Mouse (Mus musculus): ENCODE measurements around the gene Stx8.

Gene Stx8

DNA sequence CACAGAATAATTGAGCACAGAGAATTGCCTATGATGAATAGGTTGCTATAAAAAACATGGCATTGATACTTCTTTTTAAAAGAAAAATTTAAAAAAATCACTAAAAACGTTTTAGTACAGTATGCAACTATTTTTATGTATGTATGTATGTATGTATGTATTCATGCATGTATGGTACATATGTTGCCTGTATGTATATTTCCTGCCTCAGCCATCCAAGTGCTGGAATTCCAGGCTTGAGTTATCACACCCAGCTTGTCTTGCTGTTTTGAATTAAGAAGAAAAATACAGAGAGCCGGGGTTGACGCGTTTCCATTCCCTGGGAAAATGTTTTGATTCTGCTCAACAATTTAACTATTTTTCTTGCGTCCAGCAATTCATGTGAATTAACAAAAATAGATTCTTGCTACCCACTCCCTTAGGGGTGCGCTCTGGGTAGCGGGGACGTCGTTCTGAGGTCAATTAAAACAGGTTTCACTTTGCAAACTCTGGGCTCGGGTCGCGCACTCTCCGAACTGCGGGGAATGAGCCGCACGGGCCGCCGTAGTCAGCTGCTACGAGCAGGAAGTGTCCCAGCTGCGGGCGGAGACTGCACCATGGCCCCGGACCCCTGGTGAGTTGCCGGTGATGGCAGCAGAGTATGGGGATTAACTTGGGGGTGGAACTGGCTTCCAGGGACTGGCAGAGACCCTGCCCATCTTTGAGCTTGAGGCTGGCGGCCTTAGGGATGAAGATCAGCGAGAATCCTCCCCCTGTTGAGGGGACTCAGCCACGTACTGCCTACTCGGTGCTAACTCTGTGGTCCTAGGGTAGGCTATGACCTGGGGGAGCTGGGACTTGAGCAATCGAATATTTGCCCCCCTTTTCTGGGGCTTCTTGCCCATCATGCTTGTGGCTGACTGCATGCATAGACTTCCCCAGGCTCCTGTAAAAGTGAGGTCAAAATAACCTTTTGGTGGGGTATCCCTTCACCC, at the start of gene Stx8:
Gene Stx8 (plus strand): TSS at position 289 of the 974 bp plus-strand sequence.
- peak; percentile 93 to 99 for DNase-seq (ENCODE audit: low spot score in 2 of 2)

DNA sequence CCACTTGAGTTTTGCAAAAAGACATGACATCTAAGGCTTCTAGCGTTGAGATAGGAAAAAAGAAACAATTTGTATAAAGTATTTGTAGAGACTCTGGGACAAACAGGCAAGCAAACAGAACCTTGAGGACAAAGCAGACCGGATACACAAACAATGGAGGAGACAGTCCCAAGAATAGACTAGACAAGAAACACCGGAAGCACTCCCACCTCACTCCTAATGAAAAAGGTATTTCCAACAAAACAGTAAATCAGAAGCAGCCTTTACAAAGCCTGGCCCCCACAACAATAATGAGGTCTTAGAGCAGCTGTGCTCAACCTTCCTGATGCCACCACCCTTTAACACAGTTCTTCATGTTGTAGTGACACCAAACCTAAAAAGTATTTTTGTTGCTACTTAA, 48.9 kb upstream of the Stx8 start:
- no peak for DNase-seq (ENCODE audit: low spot score in 2 of 2)

DNA sequence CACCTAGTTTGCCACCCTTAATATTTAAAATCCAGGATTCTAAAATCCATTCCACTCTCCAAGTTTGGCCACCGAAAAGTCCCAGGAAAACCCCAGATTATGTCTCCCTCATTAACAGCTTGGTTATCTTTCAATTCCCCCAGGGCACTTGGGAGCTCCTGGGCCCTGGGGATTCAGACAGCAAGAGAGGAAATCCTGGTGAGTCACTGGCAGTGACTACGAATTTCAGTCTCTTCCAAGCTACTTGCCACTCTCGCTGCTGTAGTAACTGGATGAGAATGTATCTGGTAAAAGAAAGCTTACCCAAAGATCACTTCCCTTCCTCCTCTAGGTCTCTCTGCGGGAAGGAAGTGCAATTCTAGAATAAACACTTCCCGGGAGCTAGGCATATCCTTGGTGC, 46.4 kb upstream of the Stx8 start:
- DNase-seq (ENCODE audit: low spot score in 2 of 2), result no peak

DNA sequence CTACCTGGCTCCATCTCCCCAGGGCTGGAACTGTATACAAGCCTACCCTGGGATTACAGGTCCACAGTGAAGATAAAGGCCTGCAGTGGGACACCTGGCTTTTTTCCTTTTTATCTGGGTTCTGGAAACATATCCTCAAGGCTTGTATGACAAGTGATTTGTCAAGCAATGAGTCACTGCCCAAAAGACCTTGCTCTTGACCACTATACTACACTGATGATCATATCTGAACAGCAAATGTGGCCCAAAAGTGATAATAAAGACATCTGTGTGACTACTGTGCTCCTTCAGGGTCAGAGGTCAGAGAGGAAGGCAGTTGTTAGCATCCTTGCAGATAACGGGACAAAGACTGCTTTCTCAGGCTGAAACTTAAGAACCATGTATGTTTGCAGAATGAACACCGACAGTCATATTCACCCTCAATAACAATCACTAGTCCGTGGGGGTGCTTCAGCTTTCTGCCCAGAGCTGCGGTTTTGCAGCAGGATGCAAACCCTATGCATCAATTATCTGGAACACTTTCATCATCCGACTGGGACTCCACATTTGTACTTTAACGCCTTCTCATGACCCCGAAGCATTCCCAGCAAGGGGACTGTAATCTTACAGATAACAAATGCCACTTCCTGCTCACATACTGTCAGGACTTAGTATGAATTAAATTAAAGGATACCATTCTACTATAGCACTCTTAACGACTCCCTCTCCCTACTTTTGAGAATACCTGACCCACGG, 45.6 kb upstream of the Stx8 start:
- no peak for DNase-seq (ENCODE audit: low spot score in 2 of 2)

DNA sequence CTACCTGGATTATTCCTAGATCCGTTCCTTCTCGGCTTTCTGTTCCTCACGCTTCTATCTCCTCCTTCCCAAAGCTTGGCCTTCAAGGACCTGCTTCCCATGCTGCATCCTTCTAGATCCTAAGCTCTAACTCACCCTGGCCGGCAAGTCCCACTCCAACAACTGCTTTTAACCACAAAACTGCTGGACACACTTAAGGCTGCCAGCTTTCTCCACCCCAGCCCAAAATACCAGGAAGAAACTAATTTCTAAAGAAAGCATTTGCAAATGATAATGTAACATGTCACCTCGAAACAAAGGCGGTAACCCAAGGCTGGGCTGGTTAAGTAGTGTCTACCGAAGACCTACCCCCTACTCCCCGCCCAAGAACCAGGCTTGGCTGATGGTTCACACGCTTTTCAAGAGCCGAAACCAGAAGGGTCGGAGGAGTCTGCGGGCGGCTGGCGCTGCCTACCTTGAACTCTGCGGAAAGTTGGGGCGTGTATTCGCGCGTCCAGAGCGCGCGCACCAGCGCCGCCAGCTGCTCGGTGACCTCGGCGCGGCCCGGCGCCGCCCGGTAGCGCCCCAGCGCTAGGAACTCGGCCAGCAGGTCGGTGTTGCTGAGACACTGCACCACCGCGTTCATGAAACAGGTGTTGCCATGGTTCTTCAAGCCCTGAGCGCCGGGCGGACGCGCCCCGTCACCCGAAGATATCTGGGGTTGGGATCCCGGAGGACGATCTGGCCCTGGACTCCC, 44.7 kb upstream of the Stx8 start:
- no peak for DNase-seq (ENCODE audit: low spot score in 2 of 2)

DNA sequence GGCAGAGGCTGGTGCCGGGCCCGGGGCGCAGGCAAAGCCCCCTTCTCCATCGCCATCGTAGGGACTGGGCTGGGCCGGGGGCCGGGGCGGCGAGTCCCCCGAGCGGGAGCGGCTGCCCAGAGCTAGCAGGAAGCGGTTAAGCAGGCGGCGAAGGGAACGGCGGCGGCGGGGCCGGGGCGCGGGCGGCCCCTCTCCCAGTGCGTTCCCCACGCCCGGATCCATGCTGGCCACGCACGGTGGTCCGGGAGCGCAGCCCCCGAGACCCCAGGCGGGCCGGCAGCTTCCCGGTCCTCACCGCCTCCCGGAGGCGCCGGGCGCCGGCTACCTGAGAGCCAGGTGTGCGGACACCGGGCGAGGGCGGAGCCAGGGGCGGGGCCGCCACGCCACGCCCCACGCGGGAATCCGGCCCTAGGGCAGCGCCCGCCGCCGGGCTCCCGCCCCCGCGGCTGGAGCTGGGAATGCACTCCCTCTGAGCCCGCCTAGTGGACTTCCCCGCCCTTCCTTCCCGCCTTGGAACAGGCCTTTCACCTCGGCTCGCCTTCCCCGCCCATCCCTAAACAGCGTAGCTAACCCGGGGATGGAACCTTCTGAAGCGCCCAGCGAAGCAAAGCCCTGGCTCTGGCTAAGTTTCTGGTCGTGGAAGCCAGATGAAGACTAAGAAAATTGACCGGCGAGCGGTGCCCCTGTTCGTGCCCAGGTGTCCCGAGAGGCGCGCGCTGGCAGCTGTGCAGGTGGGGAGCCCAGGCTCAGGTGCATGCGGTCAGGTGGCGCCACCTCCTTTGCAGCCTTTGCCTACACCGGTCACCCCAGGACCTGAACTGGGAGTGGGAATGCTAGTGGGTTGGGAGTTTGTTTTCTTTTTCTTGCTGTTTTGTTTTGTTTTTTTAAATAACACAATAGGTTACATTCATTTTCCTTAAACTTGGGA, 43.9 kb upstream of the Stx8 start, which contains the start of gene Usp43:
Gene Usp43 (minus strand): TSS at position 327 of the 928 bp plus-strand sequence.
- peak in 1 of 2 experiments; percentile 66 for DNase-seq (ENCODE audit: low spot score in 2 of 2)

DNA sequence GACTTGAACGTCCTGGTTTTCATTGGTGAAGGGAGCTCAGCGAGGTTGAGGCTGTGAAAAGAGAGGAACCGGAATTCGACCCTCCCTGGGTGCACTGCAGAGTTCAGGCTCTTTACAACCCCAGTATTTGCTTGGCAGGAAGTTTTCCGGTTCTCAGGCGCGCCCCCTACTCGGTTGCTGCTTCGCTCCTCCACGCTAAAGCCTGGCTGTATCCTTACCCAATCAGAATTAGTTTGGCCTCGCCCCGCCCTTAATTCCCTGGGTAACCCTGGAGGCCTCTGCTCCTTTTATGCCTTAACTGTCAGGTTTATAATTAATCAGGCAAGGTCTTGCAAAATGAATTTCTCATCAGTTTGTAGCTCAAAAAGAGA, 43.3 kb upstream of the Stx8 start:
- DNase-seq (ENCODE audit: low spot score in 2 of 2), result peak in 1 of 2 experiments; percentile 27

DNA sequence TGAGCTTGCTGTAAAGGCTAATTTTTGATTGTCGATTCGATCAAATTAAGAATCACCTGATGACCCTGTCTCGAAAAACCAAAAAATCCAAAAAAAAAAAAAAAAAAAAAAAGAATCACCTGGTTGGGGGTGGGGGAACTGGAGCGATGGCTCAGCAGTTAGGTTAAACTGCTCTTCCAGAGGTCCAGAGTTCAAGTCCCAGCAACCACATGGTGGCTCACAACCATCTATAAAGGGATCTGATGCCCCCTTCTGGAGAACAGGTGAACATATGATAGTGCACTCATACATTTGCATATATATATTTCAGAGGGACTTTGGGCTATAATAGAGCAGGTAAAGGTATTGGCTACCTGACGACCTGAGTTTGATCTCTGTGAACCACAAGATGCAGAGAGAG, 42.3 kb upstream of the Stx8 start:
- DNase-seq (ENCODE audit: low spot score in 2 of 2), result no peak

DNA sequence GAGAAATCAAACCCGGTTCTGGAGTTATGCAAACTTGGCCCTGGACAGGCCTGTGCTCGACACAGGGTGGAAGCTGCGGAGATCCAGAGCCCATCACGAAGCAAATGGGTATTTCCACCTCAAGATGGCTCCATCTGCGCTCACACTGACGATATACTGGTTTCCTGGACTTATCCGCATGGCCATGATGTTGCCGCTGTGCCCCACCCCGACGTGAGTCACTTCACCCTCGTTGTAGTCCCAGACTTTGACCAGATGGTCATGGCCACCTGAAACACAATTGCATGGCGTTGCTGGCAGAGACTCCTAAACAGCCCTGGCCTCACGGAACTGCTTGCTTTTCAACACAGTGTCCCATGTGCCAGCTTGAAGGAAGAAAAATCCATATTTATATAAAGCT, 41.0 kb upstream of the Stx8 start:
- DNase-seq (ENCODE audit: low spot score in 2 of 2), result no peak

DNA sequence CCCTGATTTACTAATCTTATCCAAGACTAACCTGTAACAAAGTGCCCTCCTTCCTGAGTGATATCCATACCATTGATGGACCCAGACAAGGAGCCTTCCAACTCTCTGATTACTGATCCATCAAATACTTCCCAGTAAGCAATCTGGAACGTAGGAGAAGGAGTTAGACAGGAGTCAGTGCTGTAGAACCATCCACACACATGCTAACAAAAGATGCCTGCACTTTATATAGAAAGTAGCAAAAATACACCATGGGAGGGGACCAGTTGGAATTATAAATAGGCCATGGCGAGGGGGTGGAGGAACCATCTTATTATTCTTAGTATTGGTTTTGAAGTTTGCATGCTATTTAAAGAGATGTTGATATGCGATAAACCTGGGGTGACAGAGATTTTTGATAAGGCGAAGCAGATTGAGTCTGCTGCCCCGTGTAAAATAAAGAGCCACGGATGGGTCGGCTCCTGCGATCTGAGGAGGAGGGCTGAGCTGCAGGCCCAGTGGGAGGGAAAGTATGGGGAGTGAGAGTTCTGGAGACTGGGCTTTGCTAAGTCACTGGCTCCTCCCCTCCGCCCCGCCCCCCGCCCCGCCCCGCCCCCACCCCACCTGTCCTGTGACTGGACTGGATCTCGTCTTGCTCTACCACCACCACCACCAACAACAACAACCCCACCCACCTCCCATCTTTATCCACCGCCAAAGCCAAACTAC, 39.5 kb upstream of the Stx8 start:
- no peak for DNase-seq (ENCODE audit: low spot score in 2 of 2)

DNA sequence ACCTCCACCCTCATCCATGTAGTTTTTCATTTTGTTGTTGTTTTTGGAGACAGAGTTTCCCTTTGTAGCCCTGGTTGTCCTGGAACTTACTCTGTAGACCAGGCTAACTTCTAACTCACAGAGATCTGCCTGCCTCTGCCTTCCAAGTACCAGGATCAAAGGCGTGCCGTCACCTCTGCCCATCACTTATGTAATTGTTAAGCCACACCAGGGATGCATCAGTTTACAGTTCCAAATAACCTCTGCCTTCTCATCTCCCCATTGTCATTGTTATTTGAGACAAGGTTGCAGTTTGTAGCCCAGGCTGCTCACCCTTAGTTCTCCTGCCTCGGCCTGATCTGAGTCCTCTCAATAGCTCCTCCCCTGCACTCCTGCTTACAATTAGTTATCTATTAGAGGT, 33.8 kb upstream of the Stx8 start:
- no peak for DNase-seq (ENCODE audit: low spot score in 2 of 2)

DNA sequence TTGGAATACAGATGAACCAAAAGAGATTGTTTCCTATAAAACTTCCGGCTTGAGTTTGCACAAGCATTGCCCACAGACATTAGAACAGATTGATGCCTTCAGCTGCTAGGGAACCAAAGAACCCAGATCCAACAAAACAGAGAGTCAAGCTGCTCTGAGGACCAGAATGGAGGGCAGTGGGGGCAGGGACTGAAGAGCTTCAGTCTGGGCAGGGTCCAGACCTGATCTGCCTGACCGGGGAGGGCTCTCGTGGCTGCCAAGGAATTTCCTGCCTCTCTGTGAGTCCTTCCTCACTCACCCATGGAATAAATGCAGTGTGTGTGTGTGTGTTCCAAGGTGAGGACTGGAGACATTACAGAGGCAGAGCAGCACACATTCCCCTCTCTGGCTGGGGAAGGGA, 17.8 kb upstream of the Stx8 start:
- no peak for DNase-seq (ENCODE audit: low spot score in 2 of 2)

DNA sequence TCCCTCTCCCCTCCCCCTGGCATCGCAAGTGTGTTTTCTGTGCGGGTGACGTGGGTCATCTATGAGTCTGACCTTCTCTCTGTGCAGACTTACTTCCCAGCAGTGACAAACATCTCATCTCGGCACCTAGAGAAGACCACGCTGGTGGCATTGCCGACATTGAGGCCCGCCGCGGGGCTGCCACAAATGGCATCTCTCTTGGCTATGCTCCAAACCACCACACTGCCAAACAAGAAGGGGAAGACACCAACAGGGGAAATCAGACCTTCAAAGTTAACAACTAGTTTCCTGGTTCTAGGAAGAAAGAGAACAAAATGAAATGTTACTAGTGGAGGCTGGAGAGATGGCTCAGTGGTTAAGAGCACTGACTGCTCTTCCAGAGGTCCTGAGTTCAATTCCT, 16.5 kb upstream of the Stx8 start:
- no peak for DNase-seq (ENCODE audit: low spot score in 2 of 2)

DNA sequence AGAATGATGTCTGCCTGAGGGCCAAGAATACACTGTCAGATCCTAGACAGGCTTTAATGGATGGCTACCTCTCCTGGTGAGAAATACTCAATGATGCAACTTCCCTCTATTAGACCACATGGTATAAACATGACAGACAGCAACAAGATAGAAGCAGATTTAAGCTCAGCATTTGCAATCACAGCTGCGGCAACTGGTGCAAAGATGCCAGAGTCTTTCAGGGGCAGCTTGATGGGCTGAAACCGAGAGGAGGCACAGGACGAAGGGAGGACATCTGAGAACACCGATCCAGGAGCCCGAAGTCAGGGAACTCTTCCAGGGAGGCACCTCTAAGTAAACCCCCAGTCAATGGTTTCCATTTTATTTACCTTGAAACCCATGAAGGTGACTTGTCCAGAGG, 12.4 kb upstream of the Stx8 start:
- DNase-seq (ENCODE audit: low spot score in 2 of 2), result no peak

DNA sequence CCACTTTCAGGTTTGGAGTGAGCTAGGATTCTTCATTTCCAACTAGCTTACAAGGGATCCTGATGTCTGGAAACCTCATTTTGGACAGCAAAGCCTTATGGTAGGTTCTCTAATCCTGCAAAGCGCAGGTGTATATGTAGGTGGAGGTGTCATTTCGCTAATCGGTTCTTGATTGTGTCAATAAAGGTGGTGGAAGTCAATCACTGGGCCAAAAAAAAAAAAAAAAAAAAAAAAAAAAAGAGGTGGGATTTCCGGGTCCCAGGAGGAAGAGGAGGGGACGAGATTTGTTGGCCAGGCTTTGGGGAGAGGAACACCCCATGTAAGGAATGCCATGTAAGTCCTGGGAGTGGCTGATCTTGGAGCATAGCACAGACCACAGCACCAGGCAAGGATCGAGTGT, 11.6 kb upstream of the Stx8 start:
- no peak for DNase-seq (ENCODE audit: low spot score in 2 of 2)

DNA sequence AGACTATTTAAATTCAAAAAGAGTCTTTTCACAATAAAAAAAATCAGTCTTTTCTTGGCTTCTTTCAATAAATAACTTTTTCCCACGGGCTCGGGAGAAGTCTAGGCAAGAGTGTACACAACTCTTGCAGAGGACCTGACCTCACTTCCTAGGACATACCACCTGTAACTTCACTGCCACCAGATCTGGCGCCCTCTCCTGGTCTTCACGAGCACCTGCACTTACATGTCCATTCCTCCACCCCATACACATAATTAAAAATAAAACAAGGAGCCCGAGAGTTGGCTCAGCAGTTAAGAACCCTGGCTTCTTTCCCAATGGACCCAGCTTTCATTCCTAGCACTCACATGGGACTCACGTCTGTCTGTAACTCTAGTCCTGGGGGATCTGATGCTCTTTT, 1.9 kb upstream of the Stx8 start:
- DNase-seq (ENCODE audit: low spot score in 2 of 2), result no peak

DNA sequence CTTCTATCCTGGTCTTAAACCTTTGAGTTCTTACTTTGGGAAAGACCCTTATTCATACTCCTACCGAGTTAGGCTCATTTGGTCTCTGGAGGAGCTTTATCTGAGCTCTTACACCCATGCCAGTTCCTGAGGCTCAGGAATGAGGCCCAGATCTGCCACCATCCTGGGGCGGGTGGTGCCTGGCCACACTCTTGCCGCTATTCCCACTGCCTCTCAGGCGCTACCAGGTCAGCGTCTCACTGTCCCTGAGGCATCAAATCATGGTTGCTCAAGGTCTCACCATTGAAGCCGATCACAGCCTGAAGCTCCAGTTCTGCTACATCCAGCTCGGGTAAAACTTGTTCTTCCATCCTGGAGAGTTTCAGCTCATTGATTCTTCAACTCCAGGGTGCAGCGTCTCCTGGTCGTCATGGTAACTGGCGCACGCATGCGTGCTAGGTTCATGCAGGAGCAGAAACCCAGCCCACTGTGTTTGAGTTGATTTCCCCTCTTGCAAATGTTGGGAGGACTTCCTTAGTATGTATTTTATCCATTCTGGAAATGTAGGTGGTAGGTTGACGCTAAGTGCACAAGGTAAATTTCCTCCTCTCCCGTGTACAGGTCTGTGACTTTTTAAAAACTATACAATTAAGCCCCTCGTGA, 630 bp upstream of the Stx8 start, which contains the start of gene Cfap52:
Gene Cfap52 (minus strand): TSS at position 410 of the 642 bp plus-strand sequence.
- peak; percentile 74 to 86 for DNase-seq (ENCODE audit: low spot score in 2 of 2)

DNA sequence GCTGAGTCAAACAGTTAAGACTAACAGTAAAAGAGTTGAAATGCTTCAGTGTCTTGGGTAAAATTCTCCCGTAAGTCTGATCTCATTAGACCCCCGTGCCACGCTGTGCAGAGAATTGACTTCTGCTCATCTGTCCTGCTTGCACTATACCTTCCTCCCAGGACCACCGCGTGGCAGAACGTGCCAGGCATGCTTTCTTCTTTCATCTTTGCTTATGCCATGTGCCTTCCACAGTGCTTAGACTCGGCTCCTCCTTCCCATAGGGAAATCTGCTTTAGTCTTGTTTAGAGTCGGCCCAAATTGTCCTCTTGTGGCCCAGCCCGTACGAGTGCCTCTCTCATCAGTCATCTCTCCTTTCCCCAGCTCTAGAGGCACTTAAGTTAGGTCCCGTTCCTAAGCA, 1.8 kb downstream of the Stx8 start:
- no peak for DNase-seq (ENCODE audit: low spot score in 2 of 2)

DNA sequence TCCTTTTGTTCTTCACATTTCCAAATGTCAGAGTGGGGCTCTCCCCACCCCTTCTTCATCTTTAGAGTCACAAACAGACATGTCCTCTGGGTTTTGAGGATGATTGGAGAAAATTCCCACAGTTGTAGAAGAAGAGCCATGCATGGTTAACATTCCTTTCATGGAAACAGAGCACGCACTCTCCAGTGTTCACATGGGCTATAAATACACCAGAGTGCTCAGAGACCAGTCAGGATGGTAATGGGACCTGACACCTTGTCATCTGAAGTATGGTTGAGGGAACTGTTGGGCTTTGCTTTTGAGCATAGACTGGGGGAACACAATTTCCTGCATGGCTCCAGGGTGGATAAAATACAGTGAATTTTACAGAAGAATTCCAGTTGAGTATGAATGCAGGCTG, 6.6 kb downstream of the Stx8 start:
- DNase-seq (ENCODE audit: low spot score in 2 of 2), result no peak

DNA sequence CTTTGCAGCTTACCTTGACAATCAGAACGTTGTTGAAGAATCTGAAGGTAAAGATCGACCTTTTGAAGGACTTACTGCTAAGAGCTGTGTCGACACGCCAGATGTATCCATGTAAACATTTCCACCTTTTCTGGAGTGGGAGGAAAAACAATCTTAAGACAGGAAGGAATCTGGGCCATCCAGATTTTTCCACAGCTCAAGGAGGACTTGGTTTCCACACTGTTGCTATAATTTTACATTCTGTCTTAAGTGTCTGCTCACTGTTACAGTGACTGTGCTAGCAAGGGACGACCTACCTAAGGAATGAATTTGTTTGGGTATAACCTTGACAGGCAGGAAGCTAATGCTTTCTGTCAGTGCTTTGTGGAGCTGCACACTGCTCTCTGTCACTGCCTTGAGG, 7.2 kb downstream of the Stx8 start:
- DNase-seq (ENCODE audit: low spot score in 2 of 2), result no peak
